Mouse (Mus musculus) adrenal gland, postnatal 4 days (tissue): ENCODE data around the gene Tmem80. TPM values are rescaled to one million over a fixed set of nuclear protein-coding genes. Genes with fewer than 3 reads are reported as not detected.
A peak's percentile ranks its signal among the peaks of the same experiment; 100 is the strongest.

Experiments
- DNase-seq, 2 experiments: peaks; one replicate each; pipeline ENCODE4 v3.0.0; 2021 to 2022; ENCODE audit warnings: low spot score in 2 of 2, mixed read lengths in 2 of 2
- total RNA-seq, 2 experiments: library from RNA; stranded (reverse); gene quantifications; 2 replicates each; pipeline ENCODE4 v1.2.3; 2021

Tmem80 gene
- total RNA-seq, 2 experiments from 2014 or later, result 34.8 to 36.6 TPM

DNA sequence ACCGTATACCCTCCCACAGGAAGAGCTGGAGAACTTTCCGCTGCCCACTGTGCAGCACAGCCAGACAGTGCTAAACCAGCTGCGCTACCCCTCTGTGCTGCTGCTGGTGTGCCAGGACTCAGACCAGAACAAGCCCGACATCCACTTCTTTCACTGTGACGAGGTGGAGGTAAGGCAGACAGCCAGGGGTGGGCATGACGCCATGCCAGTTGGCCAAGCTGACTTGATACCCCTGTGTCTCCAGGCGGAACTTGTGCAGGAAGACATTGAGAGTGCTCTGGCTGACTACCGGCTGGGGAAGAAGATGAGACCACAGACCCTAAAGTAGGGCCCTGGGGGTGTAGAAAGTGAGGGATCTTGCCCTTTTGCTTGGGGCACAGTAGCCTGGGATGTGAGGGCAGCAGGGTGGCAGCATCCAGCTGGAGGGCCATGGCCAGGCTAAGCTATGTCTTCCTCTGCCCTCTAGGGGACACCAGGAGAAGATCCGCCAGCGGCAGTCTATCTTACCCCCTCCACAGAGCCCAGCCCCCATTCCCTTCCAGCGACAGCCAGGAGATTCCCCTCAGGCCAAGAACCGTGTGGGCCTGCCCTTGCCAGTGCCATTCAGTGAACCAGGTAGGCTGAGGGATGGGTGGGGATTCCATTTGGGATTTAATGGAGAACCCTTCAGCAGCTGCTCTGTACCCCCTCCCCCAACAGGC, 28.2 kb downstream of the Tmem80 start:
- DNase-seq, result no peak

DNA sequence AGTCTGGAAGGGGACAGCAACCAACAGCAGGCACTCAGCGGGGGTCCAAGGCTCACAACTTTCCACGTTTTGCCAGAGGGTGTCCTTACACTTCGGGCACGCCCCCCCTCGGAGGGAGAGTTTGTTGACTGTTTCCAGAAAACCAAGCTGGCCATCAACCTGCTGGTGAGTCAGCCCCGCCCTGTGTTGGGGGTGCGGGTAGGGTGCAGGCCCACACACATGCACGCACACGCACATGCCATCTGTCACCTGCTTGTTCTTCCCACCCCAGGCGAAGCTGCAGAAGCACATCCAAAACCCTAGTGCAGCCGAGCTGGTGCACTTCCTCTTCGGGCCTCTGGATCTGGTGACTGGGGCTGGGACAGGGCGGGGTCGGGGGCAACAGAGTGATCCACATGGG, 29.4 kb downstream of the Tmem80 start:
- no peak for DNase-seq

DNA sequence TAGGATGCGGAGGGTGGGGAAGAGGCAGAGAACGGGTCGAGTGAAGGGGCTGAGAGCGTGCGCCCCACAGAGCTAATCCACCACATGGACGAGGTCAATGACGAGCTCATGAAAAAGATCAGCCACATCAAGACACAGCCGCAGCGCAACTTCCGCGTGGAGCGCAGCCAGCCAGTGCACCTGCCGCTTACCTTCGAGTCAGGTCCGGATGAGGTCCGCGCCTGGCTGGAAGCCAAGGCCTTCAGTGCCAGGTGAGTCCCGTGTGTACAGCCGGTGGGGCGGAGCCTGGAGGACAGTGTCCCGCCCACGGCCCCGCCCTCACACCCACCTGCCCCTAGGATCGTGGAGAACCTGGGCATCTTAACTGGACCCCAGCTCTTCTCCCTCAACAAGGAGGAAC, 34.0 kb downstream of the Tmem80 start:
- DNase-seq, result no peak

DNA sequence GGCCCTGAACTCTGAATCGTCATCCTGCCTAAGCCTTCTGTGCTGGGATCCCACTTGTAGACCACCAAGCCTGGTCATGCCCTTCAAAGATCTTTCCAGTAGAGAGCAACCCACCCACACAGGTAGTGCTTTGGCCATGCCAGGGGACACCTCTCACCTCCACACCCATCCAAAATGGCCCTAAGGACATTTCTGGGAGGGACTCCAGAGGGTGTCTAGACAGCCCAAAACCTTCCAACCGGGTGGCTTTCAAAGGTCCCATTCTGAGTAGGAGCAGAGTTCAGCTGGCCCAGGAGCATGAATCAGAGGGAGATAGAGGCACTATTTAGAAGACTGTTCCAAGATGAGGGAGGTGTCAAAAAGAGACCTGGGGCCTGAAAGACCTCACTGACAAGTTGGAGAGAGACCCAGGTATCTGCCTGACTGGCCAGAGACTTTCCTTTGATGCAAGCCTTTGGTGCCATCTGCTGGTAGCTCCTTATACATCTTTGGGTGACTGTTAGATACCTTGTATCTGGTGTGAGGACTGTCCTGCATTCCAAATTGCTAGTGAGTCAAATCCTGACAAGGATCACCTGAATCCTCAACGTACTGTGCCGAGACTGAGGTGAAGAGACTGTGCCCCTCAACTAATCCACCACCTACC, 35.7 kb downstream of the Tmem80 start:
- DNase-seq, result peak in 1 of 2 experiments; percentile 52

DNA sequence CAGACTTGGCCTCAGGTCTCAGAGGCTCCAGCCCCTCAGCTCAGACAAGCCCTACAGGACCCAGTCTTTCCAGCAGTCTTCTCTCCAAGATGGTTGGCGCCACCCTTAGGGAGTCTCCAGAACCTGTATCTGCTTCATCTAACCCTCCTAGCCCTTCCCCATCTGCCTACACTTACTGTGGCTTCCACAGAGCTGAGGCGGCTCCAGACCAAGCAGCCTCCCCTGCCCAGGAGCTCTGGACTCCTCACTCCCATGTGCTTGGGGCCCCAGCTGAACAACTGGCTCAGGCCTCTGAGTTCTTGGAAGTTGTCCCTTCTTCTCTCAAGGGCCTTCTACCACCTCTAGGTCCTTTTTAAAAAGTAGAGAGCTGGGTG, 36.2 kb downstream of the Tmem80 start:
- DNase-seq, result no peak

DNA sequence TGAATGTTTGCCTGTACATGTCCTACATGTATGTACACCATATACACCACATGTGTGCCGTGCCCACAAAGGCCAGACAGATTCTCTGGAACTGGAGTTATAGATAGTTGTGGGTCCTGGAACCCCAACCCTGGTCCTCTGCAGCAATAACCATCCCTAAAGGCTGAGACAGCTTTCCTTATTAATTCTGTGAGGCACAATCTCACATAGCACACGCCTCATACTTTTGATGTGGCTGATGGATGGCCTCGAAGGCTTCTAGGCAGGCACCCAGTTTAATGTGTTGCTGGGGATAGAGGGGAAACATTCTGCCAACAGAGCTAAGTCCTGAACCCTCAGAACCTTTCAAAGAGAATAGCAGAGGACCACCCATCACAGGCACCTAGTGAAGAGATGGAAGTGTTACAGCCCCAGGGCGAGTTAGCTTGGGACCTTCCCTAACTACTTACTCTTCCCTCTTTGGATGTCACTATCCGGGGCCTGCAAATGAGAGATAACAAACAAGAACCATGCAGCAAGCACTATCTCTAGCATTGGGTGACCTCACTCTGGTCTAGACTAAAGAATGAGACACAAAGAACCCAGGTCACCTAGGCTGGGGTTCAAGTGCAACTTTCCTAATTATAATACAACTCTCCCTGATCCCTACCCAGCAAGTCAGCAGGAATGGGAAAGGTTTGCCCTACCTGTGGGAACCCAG, 37.0 kb downstream of the Tmem80 start:
- DNase-seq, result no peak

DNA sequence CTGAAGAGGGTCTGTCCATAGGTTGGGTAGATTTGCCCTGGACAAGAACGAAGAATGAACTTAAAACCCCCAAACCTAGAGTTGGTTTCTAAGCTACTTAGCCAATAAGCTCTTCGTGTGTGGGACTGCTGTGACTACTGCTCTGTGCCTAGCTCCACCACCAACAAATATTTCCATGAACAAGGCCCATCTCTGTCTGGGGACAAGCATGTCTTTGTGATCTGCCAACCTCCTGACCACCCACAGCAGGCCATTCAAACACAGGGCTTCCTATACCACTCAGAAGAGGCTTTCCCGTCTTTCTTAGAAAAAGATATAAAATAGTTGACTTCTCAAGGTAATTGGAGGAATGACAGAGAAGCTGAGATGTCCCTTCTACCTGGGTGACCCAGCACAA, 37.5 kb downstream of the Tmem80 start:
- DNase-seq, result no peak

DNA sequence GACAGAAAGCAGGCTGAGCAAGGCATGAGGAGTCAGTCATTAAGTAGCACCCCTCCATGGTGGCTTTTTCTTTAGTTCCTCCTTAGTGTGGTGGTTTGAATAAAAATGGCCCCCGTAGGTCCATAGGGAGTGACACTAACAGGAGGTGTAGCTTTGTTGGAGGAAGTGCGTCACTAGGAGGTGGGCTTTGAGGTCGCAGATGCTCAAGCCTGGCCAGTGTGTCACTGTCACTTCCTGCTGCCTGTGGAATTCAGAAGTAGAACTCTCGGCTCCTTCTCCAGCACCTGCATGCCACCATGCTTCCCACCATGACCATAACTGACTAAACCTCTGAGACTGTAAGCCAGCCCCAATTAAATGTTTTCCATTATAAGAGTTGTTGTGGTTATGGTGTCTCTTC, 39.8 kb downstream of the Tmem80 start:
- DNase-seq, result no peak

DNA sequence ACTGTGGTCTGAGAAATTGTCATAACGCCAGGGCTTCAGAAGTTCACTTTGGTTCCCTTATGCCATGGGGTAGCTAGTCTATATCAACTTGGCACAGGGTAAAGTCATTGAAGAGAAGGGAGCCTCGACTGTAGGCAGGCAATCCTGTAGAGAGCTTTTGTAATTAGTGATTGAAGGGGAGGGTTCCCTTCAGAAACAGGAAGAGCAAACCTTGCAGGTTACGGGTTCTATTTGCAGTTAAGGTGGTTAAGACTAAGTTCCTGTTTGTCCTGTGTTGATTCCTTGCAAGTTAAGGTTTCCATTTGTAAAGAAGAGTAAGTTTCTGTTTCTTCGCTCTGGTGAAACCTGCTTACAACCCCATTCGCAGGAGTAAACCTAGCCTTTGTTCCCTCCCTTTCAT, 42.4 kb downstream of the Tmem80 start:
- DNase-seq, result no peak

DNA sequence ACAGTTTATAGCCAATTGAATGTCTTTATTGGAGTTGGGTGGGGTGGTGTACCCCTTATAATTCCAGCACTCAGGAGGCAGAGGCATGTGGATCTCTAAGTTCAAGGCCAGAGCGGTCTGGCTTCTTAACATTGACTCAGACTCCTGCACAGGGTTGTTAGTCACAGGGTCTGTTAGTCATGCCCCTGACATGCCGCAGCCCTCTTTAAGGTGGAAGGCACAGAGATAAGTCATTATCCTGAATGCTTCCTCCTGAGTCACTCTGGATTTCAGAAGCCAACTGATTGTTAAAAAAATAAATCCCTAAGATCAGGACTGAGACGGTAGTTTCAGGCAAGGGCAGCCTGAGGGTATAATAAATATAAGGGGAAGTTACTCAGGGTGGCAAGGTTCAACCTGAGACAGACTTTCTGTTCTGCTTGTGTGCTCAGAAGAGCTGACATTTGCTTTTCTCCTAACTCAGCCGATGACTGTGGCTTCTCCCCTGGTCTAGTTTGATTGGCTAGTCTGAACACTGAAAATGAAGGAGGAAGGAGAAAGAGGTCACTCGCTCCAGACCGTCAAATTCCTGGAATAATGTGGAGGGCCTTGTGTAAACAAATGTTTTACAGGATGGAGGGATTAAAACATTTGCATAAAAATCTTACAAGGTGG, 44.5 kb downstream of the Tmem80 start:
- no peak for DNase-seq

DNA sequence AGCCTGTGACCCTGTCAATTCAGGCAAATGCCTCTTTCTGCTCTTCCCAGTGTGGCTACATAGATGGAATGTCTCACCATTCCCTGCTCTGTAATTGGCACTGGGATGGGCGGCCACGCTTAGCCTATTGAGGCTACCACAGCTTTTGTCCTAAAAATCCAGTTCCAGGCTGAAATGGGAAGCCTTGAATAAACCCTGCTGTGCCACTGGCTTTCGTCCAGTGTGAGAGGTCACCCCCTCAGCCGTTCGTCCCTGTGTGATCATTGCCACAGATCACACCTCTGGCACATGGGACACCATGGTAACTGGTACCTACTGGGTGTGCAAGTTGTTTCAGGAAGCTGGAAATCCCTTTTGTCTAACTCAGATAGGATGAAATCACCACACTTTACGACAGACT, 46.1 kb downstream of the Tmem80 start:
- DNase-seq, result no peak

DNA sequence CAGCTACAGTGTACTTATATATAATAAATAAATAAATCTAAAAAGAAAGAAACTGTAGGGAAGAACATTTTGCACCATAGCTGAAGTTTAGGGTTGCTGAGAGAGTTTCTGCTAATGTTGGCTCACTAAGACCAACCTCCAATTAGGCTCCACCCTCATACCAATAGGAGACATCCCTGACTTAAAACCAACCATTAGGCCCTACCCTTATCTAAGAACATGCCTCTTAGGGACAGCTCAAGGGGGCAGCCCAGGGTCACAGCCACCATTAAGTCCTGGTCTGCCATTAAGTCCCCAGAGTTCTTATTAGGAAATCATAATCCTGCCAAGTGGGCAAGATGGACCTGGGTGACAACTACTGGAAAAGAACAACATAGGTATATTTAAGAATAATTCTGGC, 46.9 kb downstream of the Tmem80 start:
- DNase-seq, result no peak

DNA sequence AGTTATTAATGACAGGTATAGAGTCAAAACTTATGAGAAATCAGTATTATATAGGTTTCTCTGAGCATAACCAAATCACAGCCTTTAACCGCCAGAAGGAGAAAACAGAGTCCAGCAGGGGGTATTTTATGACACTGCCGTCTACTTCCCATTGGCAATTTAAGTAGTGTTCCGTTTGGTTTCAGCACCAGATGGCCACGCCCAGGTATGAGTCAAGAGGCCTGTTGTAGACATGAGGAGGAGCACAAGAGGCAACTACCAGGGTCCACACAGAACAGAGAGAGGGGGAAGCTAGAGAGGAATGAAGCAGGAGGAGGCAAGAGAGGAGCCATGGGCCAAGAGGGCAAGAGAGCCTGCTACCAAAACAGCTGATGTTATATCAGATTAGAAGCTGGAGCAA, 52.0 kb downstream of the Tmem80 start:
- no peak for DNase-seq

DNA sequence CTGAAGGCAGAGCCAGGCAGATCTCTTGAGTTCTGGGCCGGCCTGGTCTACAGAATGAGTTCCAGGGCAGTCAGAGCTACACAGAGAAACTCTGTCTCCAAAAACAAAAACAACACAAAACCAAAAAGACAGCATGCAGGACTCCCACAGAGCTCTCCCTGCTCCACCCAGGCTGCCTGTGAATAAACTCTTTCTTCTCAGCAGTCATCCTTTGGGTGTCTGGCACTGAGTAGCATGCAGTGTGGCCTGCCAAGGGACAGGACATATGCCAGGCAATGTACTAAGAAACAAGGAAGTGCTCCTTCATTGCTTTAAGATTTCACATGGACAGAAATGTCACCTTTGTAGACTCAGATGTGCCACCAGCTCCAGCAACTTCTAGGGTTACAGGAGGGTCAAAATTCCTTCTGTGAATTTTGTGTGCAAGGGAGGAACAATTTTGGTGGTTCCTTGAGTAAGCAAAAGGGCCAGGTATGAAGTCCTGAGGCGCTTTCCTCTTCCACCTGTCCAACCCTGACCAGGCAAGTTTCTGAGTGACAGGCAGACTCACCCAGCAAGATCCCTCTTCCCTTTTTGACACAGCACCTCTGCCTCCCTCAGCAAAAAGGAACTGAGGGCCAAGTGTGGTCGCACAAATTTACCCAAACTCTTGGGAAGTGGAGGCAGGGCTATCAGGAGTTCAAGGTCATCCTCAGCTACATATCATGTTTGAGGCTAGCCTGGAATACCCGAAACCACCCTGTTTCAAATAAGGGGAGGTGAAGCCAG, 53.7 kb downstream of the Tmem80 start:
- DNase-seq, result no peak

Other genes starting within 250 kb of the Tmem80 start
- 1 to 10 TPM; 1.6 to 2.2 TPM for gene Pkp3, start 249.5 kb upstream of the Tmem80 start, total RNA-seq
- gene Sigirr, start 227.2 kb upstream of the Tmem80 start, total RNA-seq, result 10 to 100 TPM in 1 of 2 experiments, 1 to 10 TPM in 1; 7.0 to 10.3 TPM
- 1 to 10 TPM in 1 of 2 experiments, under 1 TPM in 1; 0.65 to 2.2 TPM for gene Ano9, start 209.9 kb upstream of the Tmem80 start, total RNA-seq
- 10 to 100 TPM; 44.2 to 53.1 TPM for gene Ptdss2, start 205.4 kb upstream of the Tmem80 start, total RNA-seq
- gene Rnh1, start 154.9 kb upstream of the Tmem80 start, total RNA-seq, result 100 to 1,000 TPM; 179 to 186 TPM
- 10 to 100 TPM; 88.5 to 96.4 TPM for gene Hras, start 133.7 kb upstream of the Tmem80 start, total RNA-seq
- 1 to 10 TPM; 8.8 to 9.9 TPM for gene Lrrc56, start 133.6 kb upstream of the Tmem80 start, total RNA-seq
- gene Lmntd2, start 113.7 kb upstream of the Tmem80 start, total RNA-seq, result 1 to 10 TPM in 1 of 2 experiments, under 1 TPM in 1; 0.82 to 1.0 TPM
- 10 to 100 TPM; 14.7 to 15.1 TPM for gene Rassf7, start 111.9 kb upstream of the Tmem80 start, total RNA-seq
- gene Phrf1, start 99.0 kb upstream of the Tmem80 start, total RNA-seq, result 10 to 100 TPM; 77.1 to 91.9 TPM
- gene Irf7, start 61.3 kb upstream of the Tmem80 start, total RNA-seq, result 1 to 10 TPM; 7.3 to 7.5 TPM
- gene Cdhr5, start 51.0 kb upstream of the Tmem80 start, total RNA-seq, result 10 to 100 TPM in 1 of 2 experiments, 1 to 10 TPM in 1; 9.4 to 15.5 TPM
- 10 to 100 TPM in 1 of 2 experiments, 1 to 10 TPM in 1; 9.0 to 12.9 TPM for gene Sct, start 48.6 kb upstream of the Tmem80 start, total RNA-seq
- gene Drd4, start 35.7 kb upstream of the Tmem80 start, total RNA-seq, result under 1 TPM; 0.34 to 0.36 TPM
- gene Deaf1, start within 50 bp of the Tmem80 start, total RNA-seq, result 10 to 100 TPM; 74.1 to 78.8 TPM
- 10 to 100 TPM in 1 of 2 experiments, 1 to 10 TPM in 1; 3.1 to 15.7 TPM for gene Eps8l2, start 11.1 kb downstream of the Tmem80 start, total RNA-seq
- 100 to 1,000 TPM; 251 to 277 TPM for gene Taldo1, start 64.5 kb downstream of the Tmem80 start, total RNA-seq
- 10 to 100 TPM; 44.9 to 50.6 TPM for gene Gatd1, start 86.4 kb downstream of the Tmem80 start, total RNA-seq
- 1 to 10 TPM; 2.7 to 4.8 TPM for gene Cend1, start 101.8 kb downstream of the Tmem80 start, total RNA-seq
- 10 to 100 TPM; 46.9 to 60.3 TPM for gene Slc25a22, start 110.2 kb downstream of the Tmem80 start, total RNA-seq
- gene Pidd1, start 116.3 kb downstream of the Tmem80 start, total RNA-seq, result 10 to 100 TPM in 1 of 2 experiments, 1 to 10 TPM in 1; 8.4 to 12.6 TPM
- gene Rplp2, start 119.6 kb downstream of the Tmem80 start, total RNA-seq, result 1,000 to 10,000 TPM; 1,329 to 1,362 TPM
- gene Pnpla2, start 127.5 kb downstream of the Tmem80 start, total RNA-seq, result 100 to 1,000 TPM; 173 to 205 TPM
- 10 to 100 TPM; 13.1 to 14.2 TPM for gene Cracr2b, start 133.4 kb downstream of the Tmem80 start, total RNA-seq
- 100 to 1,000 TPM; 209 to 215 TPM for gene Cd151, start 139.7 kb downstream of the Tmem80 start, total RNA-seq
- gene Polr2l, start 147.4 kb downstream of the Tmem80 start, total RNA-seq, result 10 to 100 TPM; 57.7 to 61.2 TPM
- 10 to 100 TPM; 77.9 to 79.6 TPM for gene Tspan4, start 147.5 kb downstream of the Tmem80 start, total RNA-seq
- 10 to 100 TPM; 42.4 to 49.2 TPM for gene Chid1, start 212.1 kb downstream of the Tmem80 start, total RNA-seq
- gene Ap2a2, start 234.4 kb downstream of the Tmem80 start, total RNA-seq, result 10 to 100 TPM; 75.6 to 81.5 TPM